Mouse (Mus musculus) hindbrain, embryonic 11.5 days (tissue): ENCODE data around the gene Ccdc124. TPM values are rescaled to one million over a fixed set of nuclear protein-coding genes. Genes with fewer than 3 reads are reported as not detected.
A peak's percentile ranks its signal among the peaks of the same experiment; 100 is the strongest.

ENCODE experiments used
- ATAC-seq: fragments of 200-750 bp; cut with Nextera tagmentation; 2 replicates; pipeline ENCODE4 v1.8.0; 2017; ENCODE audit warnings: mild to moderate bottlenecking, moderate TSS enrichment, moderate library complexity; ENCODE audit not compliant: low FRiP score
- DNase-seq: peaks from one replicate; pipeline ENCODE4 v3.0.0-alpha.2; 2015; ENCODE audit warnings: low spot score
- H3K27ac ChIP-seq: fragments of 300-500 bp; sonication (generic); 2 replicates; pipeline ENCODE4 v1.5.1; 2014; ENCODE audit warnings: mild to moderate bottlenecking, low read depth, low read length
- H3K27me3 ChIP-seq: fragments of 300-500 bp; sonication (generic); 2 replicates; pipeline ENCODE4 v1.6.1; 2014; ENCODE audit warnings: mild to moderate bottlenecking, low read length, moderate library complexity, mixed read lengths; ENCODE audit not compliant: control insufficient read depth, insufficient read depth
- H3K36me3 ChIP-seq: fragments of 300-500 bp; sonication (generic); 2 replicates; pipeline ENCODE4 v1.6.1; 2014; ENCODE audit warnings: mild to moderate bottlenecking, low read length, moderate library complexity, mixed read lengths; ENCODE audit not compliant: control insufficient read depth, insufficient read depth
- H3K4me1 ChIP-seq: fragments of 300-500 bp; sonication (generic); replicated peaks from 2 replicates; pipeline ENCODE4 v1.6.1; 2014; ENCODE audit warnings: low read length, mixed read lengths; ENCODE audit not compliant: control insufficient read depth, insufficient read depth
- H3K4me2 ChIP-seq: fragments of 300-500 bp; sonication (generic); replicated peaks from 2 replicates; pipeline ENCODE4 v1.6.1; 2014; ENCODE audit warnings: mild to moderate bottlenecking, low read depth, low read length
- H3K4me3 ChIP-seq: fragments of 300-500 bp; sonication (generic); 2 replicates; pipeline ENCODE4 v1.5.1; 2014; ENCODE audit warnings: low read depth, low read length
- H3K9ac ChIP-seq: fragments of 300-500 bp; sonication (generic); 2 replicates; pipeline ENCODE4 v1.6.1; 2014; ENCODE audit warnings: low read depth, low read length
- H3K9me3 ChIP-seq: fragments of 300-500 bp; sonication (generic); 2 replicates; pipeline ENCODE4 v1.6.1; 2016; ENCODE audit warnings: low read length; ENCODE audit not compliant: control insufficient read depth
- WGBS: fragments of 180-500 bp; shearing (Covaris S2); extraction: QIAGEN DNeasy Blood & Tissue Kit; methylation state at CpG from one replicate; pipeline ENCODE4 v1.1.7; 2014; 5-methylcytosine and 5-hydroxymethylcytosine counted together
- polyA plus RNA-seq: library from polyadenylated mRNA; unstranded; fragments of >200 nt; fragmentation: Nextera tagmentation; extraction: Ambion mirVana; gene quantifications from 2 replicates; pipeline ENCODE4 v1.2.1, GENCODE M21; 2014

Ccdc124 gene
- polyA plus RNA-seq, 1 experiment from 2014 or later = 173 TPM

- WGBS = 6% methylated on average over 4 of the region's 4 CpGs
- Histone ChIP-seq H3K27me3 (no peaks in the 10 kb centered on the region), H3K4me1 (peaks cover 3% of the 10 kb centered on the region; the same call in 1 of the 2 replicates), H3K9ac (no peak overlapping the region), H3K9me3 (no peaks in the 10 kb centered on the region), H3K4me3 (no peak overlapping the region), H3K4me2 (no peak overlapping the region), H3K36me3 (no peaks in the 10 kb centered on the region), H3K27ac (no peak overlapping the region)
- no peak for DNase-seq
- ATAC-seq = no peak
These were observed 6.4 kb upstream of the Ccdc124 start for GRCm38 (mm10) chr8:70880126-70880525.

- H3K9ac ChIP-seq = no peak overlapping the region
- H3K4me3 ChIP-seq = no peak overlapping the region
- no peaks in the 10 kb centered on the region for H3K9me3 ChIP-seq
- ATAC-seq (no peak), DNase-seq (no peak)
- H3K27me3 ChIP-seq = no peaks in the 10 kb centered on the region
- peaks cover 3% of the 10 kb centered on the region; the same call in 1 of the 2 replicates for H3K4me1 ChIP-seq
- WGBS = 43% methylated on average over 4 of the region's 4 CpGs
- H3K4me2 ChIP-seq = no peak overlapping the region
- no peak overlapping the region for H3K27ac ChIP-seq
- no peaks in the 10 kb centered on the region for H3K36me3 ChIP-seq
These were observed 5.8 kb upstream of the Ccdc124 start for GRCm38 (mm10) chr8:70879500-70879899.

- peaks cover 3% of the 10 kb centered on the region; the same call in 1 of the 2 replicates for H3K4me1 ChIP-seq
- WGBS = 54% methylated on average over 2 of the region's 2 CpGs
- no peak overlapping the region for H3K4me2 ChIP-seq
- no peaks in the 10 kb centered on the region for H3K9me3 ChIP-seq
- ATAC-seq (no peak), DNase-seq (no peak)
- no peak overlapping the region for H3K9ac ChIP-seq
- H3K27ac ChIP-seq = no peak overlapping the region
- H3K27me3 ChIP-seq = no peaks in the 10 kb centered on the region
- no peaks in the 10 kb centered on the region for H3K36me3 ChIP-seq
- H3K4me3 ChIP-seq = no peak overlapping the region
These were observed 4.4 kb upstream of the Ccdc124 start for GRCm38 (mm10) chr8:70878178-70878577.

- 64% methylated on average over 4 of the region's 4 CpGs for WGBS
- Histone ChIP-seq H3K9me3 (no peaks in the 10 kb centered on the region), H3K4me3 (no peak overlapping the region), H3K27me3 (no peaks in the 10 kb centered on the region), H3K4me2 (no peak overlapping the region), H3K9ac (no peak overlapping the region), H3K27ac (no peak overlapping the region), H3K36me3 (no peaks in the 10 kb centered on the region), H3K4me1 (peaks cover 3% of the 10 kb centered on the region; the same call in 1 of the 2 replicates)
- ATAC-seq (no peak), DNase-seq (no peak)
These were observed 2.6 kb upstream of the Ccdc124 start for GRCm38 (mm10) chr8:70876382-70876781.

- 91% methylated on average over 13 of the region's 13 CpGs for WGBS
- Histone ChIP-seq H3K4me3 (no peak overlapping the region), H3K9me3 (no peaks in the 10 kb centered on the region), H3K4me1 (0 out of 2 replicates have a peak, but pooled peaks cover 2% of the 10 kb centered on the region), H3K9ac (peak overlapping the region; percentile 37; the same call in 1 of the 2 replicates), H3K27me3 (no peaks in the 10 kb centered on the region), H3K27ac (no peak overlapping the region), H3K4me2 (no peak overlapping the region), H3K36me3 (no peaks in the 10 kb centered on the region)
- no peak for DNase-seq
- ATAC-seq = no peak
These were observed 706 bp upstream of the Ccdc124 start for GRCm38 (mm10) chr8:70874441-70874840.

GRCm38 (mm10) chr8:70872643-70873363, 932 bp downstream of the Ccdc124 start:
- Histone ChIP-seq H3K4me2 (peak overlapping the region; percentile 72), H3K4me1 (peaks cover 11% of the 10 kb centered on the region; the same call in 1 of the 2 replicates), H3K27ac (peak overlapping the region; percentile 75), H3K36me3 (no peaks in the 10 kb centered on the region), H3K4me3 (peak overlapping the region; percentile 90), H3K27me3 (no peaks in the 10 kb centered on the region), H3K9ac (peak overlapping the region; percentile 77), H3K9me3 (no peaks in the 10 kb centered on the region)
- ATAC-seq (no peak), DNase-seq (no peak)
- 5% methylated on average over 31 of the region's 31 CpGs for WGBS

- Histone ChIP-seq H3K4me2 (no peak overlapping the region), H3K9me3 (no peaks in the 10 kb centered on the region), H3K9ac (no peak overlapping the region), H3K4me3 (no peak overlapping the region), H3K27ac (no peak overlapping the region), H3K36me3 (no peaks in the 10 kb centered on the region), H3K27me3 (no peaks in the 10 kb centered on the region), H3K4me1 (peaks cover 11% of the 10 kb centered on the region; the same call in 1 of the 2 replicates)
- no peak for ATAC-seq
- 88% methylated on average over 5 of the region's 5 CpGs for WGBS
- DNase-seq = no peak
These were observed 2.4 kb downstream of the Ccdc124 start for GRCm38 (mm10) chr8:70871195-70871807.

- Histone ChIP-seq H3K9ac (0 out of 2 replicates have a peak overlapping the region, but pooled peaks have one; percentile 36), H3K4me2 (no peak overlapping the region), H3K9me3 (no peaks in the 10 kb centered on the region), H3K27me3 (no peaks in the 10 kb centered on the region), H3K36me3 (no peaks in the 10 kb centered on the region), H3K27ac (peak overlapping the region; percentile 61; the same call in 1 of the 2 replicates), H3K4me1 (peaks cover 18% of the 10 kb centered on the region), H3K4me3 (no peak overlapping the region)
- ATAC-seq (no peak), DNase-seq (peak; percentile 83)
- WGBS = 48% methylated on average over 16 of the region's 16 CpGs
These were observed 4.1 kb downstream of the Ccdc124 start for GRCm38 (mm10) chr8:70869601-70870041.
